In genomic region chr12:78773211-78773610, GRCm38 (mm10) we compare ENCODE assay signal across 32 mouse cellular contexts. TPM values are rescaled to one million over a fixed set of nuclear protein-coding genes. Genes with fewer than 3 reads are reported as not detected.
DNase-seq lines count a peak whose midpoint lies in the region; ATAC-seq and TF ChIP-seq lines count a peak whose summit lies in the region.
"Had no signal": no experiment of that assay in that cellular context is flagged by ENCODE, and none has a peak within 500 bp of the region (broad histone marks: within the 10 kb centered on the region; RNA-seq: fewer than 3 reads in every experiment).

No protein-coding gene starts in this region.

- intact Hi-C loops in heart, adult 2 months (cut with DNase I) = no loop called here
- intact Hi-C loops in heart, postnatal 10 days (cut with DNase I) = no loop called here

- TF ChIP-seq EP300 in heart, adult 2 months (IDR thresholded peaks at IDR 0.05; ENCODE audit: insufficient read depth, low read depth, low read length) = no peak

- H3K4me3 ChIP-seq in heart, adult 2 months = no peak overlapping the region
- H3K4me3 ChIP-seq in heart, embryonic 10.5 days = no peak overlapping the region
- no peak overlapping the region for H3K4me3 ChIP-seq in forebrain, embryonic 13.5 days
- H3K4me3 ChIP-seq: embryonic facial prominence, embryonic 12.5 days; forebrain, embryonic 15.5 days; hindbrain, embryonic 12.5 days; intestine, embryonic 15.5 days; liver, embryonic 12.5 days; midbrain, embryonic 10.5 days; midbrain, embryonic 15.5 days; neural tube, embryonic 12.5 days had no signal

- no peaks in the 10 kb centered on the region for H3K9me3 ChIP-seq in heart, embryonic 10.5 days
- H3K9me3 ChIP-seq in forebrain, embryonic 13.5 days (replicated peaks) = no peaks in the 10 kb centered on the region
- H3K9me3 ChIP-seq: embryonic facial prominence, embryonic 12.5 days; forebrain, embryonic 15.5 days; hindbrain, embryonic 12.5 days; intestine, embryonic 15.5 days; liver, embryonic 12.5 days; midbrain, embryonic 10.5 days; midbrain, embryonic 15.5 days; neural tube, embryonic 12.5 days had no signal

- 0 out of 2 replicates have a peak, but pooled peaks have one; percentile 25 for ATAC-seq in common myeloid progenitor, adult 5-6 weeks (replicated peaks; ENCODE audit: low read depth, poor library complexity, severe bottlenecking)
- ATAC-seq in forebrain, embryonic 13.5 days = no peak
- ATAC-seq: activated CD4-positive, CD25-positive, alpha-beta regulatory T cell, adult 4 months; forebrain, embryonic 15.5 days; hindbrain, postnatal 0 days; intestine, embryonic 15.5 days; liver, embryonic 12.5 days; liver, postnatal 0 days; midbrain, embryonic 15.5 days had no signal

- H3K36me3 ChIP-seq in heart, adult 2 months (ENCODE audit: control insufficient read depth, insufficient read depth, low read length) = peaks cover 10% of the 10 kb centered on the region
- H3K36me3 ChIP-seq in heart, embryonic 10.5 days = 0 out of 2 replicates have a peak, but pooled peaks cover 3% of the 10 kb centered on the region
- H3K36me3 ChIP-seq in forebrain, embryonic 13.5 days (ENCODE audit: poor library complexity, severe bottlenecking) = no peaks in the 10 kb centered on the region
- H3K36me3 ChIP-seq: embryonic facial prominence, embryonic 12.5 days; forebrain, embryonic 15.5 days; hindbrain, embryonic 12.5 days; intestine, embryonic 15.5 days; liver, embryonic 12.5 days; midbrain, embryonic 15.5 days had no signal

- no peak overlapping the region for H3K9ac ChIP-seq in heart, adult 2 months (ENCODE audit: low read depth, low read length)
- no peak overlapping the region for H3K9ac ChIP-seq in forebrain, embryonic 13.5 days
- H3K9ac ChIP-seq: embryonic facial prominence, embryonic 12.5 days; forebrain, embryonic 15.5 days; hindbrain, embryonic 12.5 days; intestine, embryonic 15.5 days; liver, embryonic 12.5 days; liver, postnatal 0 days; midbrain, embryonic 15.5 days; neural tube, embryonic 12.5 days had no signal

- H3K27me3 ChIP-seq in heart, adult 2 months (ENCODE audit: control insufficient read depth, insufficient read depth, low read length) = no peaks in the 10 kb centered on the region
- H3K27me3 ChIP-seq in heart, embryonic 10.5 days (ENCODE audit: insufficient read depth, poor library complexity, severe bottlenecking) = no peaks in the 10 kb centered on the region
- H3K27me3 ChIP-seq in forebrain, embryonic 13.5 days = no peaks in the 10 kb centered on the region
- H3K27me3 ChIP-seq: embryonic facial prominence, embryonic 12.5 days; forebrain, embryonic 15.5 days; hindbrain, embryonic 12.5 days; intestine, embryonic 15.5 days; liver, embryonic 12.5 days; midbrain, embryonic 15.5 days; neural tube, embryonic 12.5 days had no signal

- no peak for TF ChIP-seq POLR2A in heart, adult 2 months (IDR thresholded peaks at IDR 0.05; ENCODE audit: insufficient read depth, low read depth, low read length)

- peak overlapping the region; percentile 50 for H3K27ac ChIP-seq in heart, adult 2 months
- H3K27ac ChIP-seq in heart, embryonic 10.5 days = no peak overlapping the region
- no peak overlapping the region for H3K27ac ChIP-seq in forebrain, embryonic 13.5 days
- H3K27ac ChIP-seq: embryonic facial prominence, embryonic 12.5 days; forebrain, embryonic 15.5 days; hindbrain, embryonic 12.5 days; hindbrain, postnatal 0 days; intestine, embryonic 15.5 days; kidney, postnatal 0 days; liver, embryonic 12.5 days; midbrain, embryonic 10.5 days; midbrain, embryonic 15.5 days; neural tube, embryonic 12.5 days had no signal

- TF ChIP-seq CTCF in heart, adult 2 months (IDR thresholded peaks at IDR 0.05) = no peak

- DNase-seq in heart, adult 2 months = peak in 1 of 2 experiments; percentile 5
- no peak for DNase-seq in heart, embryonic 10.5 days (ENCODE audit: low spot score)
- peak; percentile 51 for DNase-seq in 416B (ENCODE audit: low read depth)
- DNase-seq in heart, postnatal 10 days = peak; percentile 16 to 20
- DNase-seq in frontal cortex, postnatal 36 days (ENCODE audit: low spot score in 2 of 2) = no peak
- DNase-seq in embryo, embryonic 11 days = no peak
- DNase-seq: adrenal gland, adult 2 months; adrenal gland, postnatal 36 days; B cell, adult 2 months; cerebellum, adult 2 months; cerebellum, postnatal 25 days; gastrocnemius, postnatal 10 days; kidney, adult 2 months; kidney, postnatal 4 days; left cerebral cortex, postnatal 4 days; liver, postnatal 0 days; lung, postnatal 36 days; right cerebral cortex, adult 18-20 months; thymus, postnatal 4 days had no signal

- peaks cover 6% of the 10 kb centered on the region for H3K4me1 ChIP-seq in heart, adult 2 months (ENCODE audit: control insufficient read depth, insufficient read depth, low read length)
- peaks cover 15% of the 10 kb centered on the region; the same call in 1 of the 2 replicates for H3K4me1 ChIP-seq in heart, embryonic 10.5 days
- peaks cover 9% of the 10 kb centered on the region for H3K4me1 ChIP-seq in forebrain, embryonic 13.5 days
- H3K4me1 ChIP-seq: forebrain, embryonic 15.5 days had no signal

- H3K79me2 ChIP-seq in heart, adult 2 months (replicated peaks; ENCODE audit: control insufficient read depth, insufficient read depth, low read length) = peaks cover 4% of the 10 kb centered on the region

- 7% methylated on average over 2 of the region's 2 CpGs for WGBS in heart, adult 2 months
- 18% methylated on average over 2 of the region's 2 CpGs for WGBS in heart, embryonic 10.5 days
- 82% methylated on average over 2 of the region's 2 CpGs for WGBS in forebrain, embryonic 13.5 days

- H3K4me2 ChIP-seq in forebrain, embryonic 13.5 days = no peak overlapping the region
- H3K4me2 ChIP-seq: embryonic facial prominence, embryonic 12.5 days; forebrain, embryonic 15.5 days; hindbrain, embryonic 12.5 days; intestine, embryonic 15.5 days; liver, embryonic 12.5 days; midbrain, embryonic 15.5 days; neural tube, embryonic 12.5 days had no signal

RNA-seq across cellular contexts. Expression of gene Mpp5, which starts 24.5 kb away (rescaled TPM):
- total RNA-seq in heart, adult 2 months (2021) = 10 to 100 TPM; 11.1 to 19.2 TPM
- 2.1 and 6.5 TPM in 2 replicates for polyA plus RNA-seq in heart, adult 2 months (2012; rRNA removed)
- 25.4 and 26.8 TPM in 2 replicates for polyA plus RNA-seq in heart, embryonic 10.5 days (2016; fragmentation: Nextera tagmentation; extraction: Ambion mirVana)
- total RNA-seq in common myeloid progenitor, adult 5-6 weeks (2017) = 19.6 and 37.3 TPM in 2 replicates
- 10 to 100 TPM; 16.0 to 16.5 TPM for total RNA-seq in heart, postnatal 10 days (2021)
- 21.9 and 23.5 TPM in 2 replicates for polyA plus RNA-seq in forebrain, embryonic 13.5 days (2015; fragmentation: Nextera tagmentation; extraction: Ambion mirVana)

Comparison
In these comparisons a context has a peak if more than half of its experiments do, and no peak if none do; other contexts are left out.
1. DNase-seq: peak in 416B (single experiment) and heart, postnatal 10 days (2 of 2); none in heart, embryonic 10.5 days (single experiment), frontal cortex, postnatal 36 days (0 of 2) and embryo, embryonic 11 days (single experiment).